Mouse (Mus musculus) olfactory bulb, adult 2 months (tissue): ENCODE data around the gene Pik3r5. TPM values are rescaled to one million over a fixed set of nuclear protein-coding genes. Genes with fewer than 3 reads are reported as not detected.
A peak's percentile ranks its signal among the peaks of the same experiment; 100 is the strongest.

Source experiments
- H3K27ac ChIP-seq: fragments of 200-500 bp; 2 replicates; pipeline ENCODE4 v1.5.1; 2012; ENCODE audit warnings: low read depth, low read length; ENCODE audit not compliant: insufficient read depth
- H3K4me1 ChIP-seq: fragments of 200-500 bp; 2 replicates; pipeline ENCODE4 v1.6.1; 2012; ENCODE audit warnings: low read length; ENCODE audit not compliant: control insufficient read depth, insufficient read depth
- H3K4me3 ChIP-seq: fragments of 200-500 bp; 2 replicates; pipeline ENCODE4 v1.5.1; 2012; ENCODE audit warnings: mild to moderate bottlenecking, low read depth, low read length, moderate library complexity; ENCODE audit not compliant: insufficient read depth
- CTCF ChIP-seq: fragments of 200-500 bp; IDR thresholded peaks from 2 replicates; pipeline ENCODE4 v1.5.1; 2012; ENCODE audit warnings: low read depth, mild to moderate bottlenecking, low read length, moderate library complexity; ENCODE audit not compliant: insufficient read depth
- POLR2A ChIP-seq: fragments of 200-500 bp; IDR thresholded peaks from 2 replicates; pipeline ENCODE4 v1.6.1; 2012; ENCODE audit warnings: mild to moderate bottlenecking, low read depth, low read length, moderate library complexity; ENCODE audit not compliant: insufficient read depth
- WGBS: fragments of 180-500 bp; shearing (Covaris S2); methylation state at CpG from one replicate; pipeline ENCODE4 v1.1.7; 2018; 5-methylcytosine and 5-hydroxymethylcytosine counted together
- polyA plus RNA-seq: library from polyadenylated mRNA; stranded (reverse); fragments of >200 nt; gene quantifications from 2 replicates; pipeline ENCODE4 v1.2.4, GENCODE M21; 2012; ENCODE audit warnings: low replicate concordance; ENCODE audit not compliant: missing spikeins, insufficient read depth, insufficient read length

The Pik3r5 gene
- polyA plus RNA-seq, 1 experiment = not detected

GRCm38 (mm10) chr11:68387971-68388654, 43.8 kb upstream of the Pik3r5 start:
- WGBS = 89% methylated on average over 11 of the region's 11 CpGs
- no peak overlapping the region for H3K4me3 ChIP-seq
- H3K27ac ChIP-seq = no peak overlapping the region
- TF ChIP-seq POLR2A = no peak
- TF ChIP-seq CTCF = no peak
- peaks cover 23% of the 10 kb centered on the region for H3K4me1 ChIP-seq

- no peak overlapping the region for H3K4me3 ChIP-seq
- peaks cover 23% of the 10 kb centered on the region for H3K4me1 ChIP-seq
- no peak overlapping the region for H3K27ac ChIP-seq
- TF ChIP-seq CTCF (no peak), POLR2A (no peak)
- 91% methylated on average over 1 of the region's 1 CpGs for WGBS
Measured at GRCm38 (mm10) chr11:68388655-68389015, 43.3 kb upstream of the Pik3r5 start.

DNA sequence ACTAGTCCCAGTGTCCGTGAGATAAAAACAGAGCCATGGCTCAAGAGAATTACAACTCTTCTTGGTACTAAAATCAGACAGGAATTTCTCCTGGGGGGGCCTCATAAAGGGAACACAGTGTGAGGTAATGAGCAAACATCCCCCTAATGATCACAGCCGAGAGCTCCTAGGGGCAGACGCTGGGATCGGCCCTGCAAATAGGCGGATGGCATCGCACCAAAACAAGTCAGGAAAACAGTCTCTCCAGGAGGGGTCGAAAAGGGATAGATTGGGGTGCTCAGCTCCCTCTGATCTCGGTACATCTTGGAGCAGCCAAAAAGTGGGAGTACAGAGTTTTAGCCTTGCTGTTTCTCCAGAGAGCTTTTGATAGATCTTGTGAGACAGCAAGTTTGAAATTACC, 42.3 kb upstream of the Pik3r5 start:
- H3K27ac ChIP-seq = no peak overlapping the region
- 19% methylated on average over 8 of the region's 8 CpGs for WGBS
- TF ChIP-seq CTCF (no peak), POLR2A (no peak)
- H3K4me1 ChIP-seq = peaks cover 20% of the 10 kb centered on the region
- H3K4me3 ChIP-seq = no peak overlapping the region

DNA sequence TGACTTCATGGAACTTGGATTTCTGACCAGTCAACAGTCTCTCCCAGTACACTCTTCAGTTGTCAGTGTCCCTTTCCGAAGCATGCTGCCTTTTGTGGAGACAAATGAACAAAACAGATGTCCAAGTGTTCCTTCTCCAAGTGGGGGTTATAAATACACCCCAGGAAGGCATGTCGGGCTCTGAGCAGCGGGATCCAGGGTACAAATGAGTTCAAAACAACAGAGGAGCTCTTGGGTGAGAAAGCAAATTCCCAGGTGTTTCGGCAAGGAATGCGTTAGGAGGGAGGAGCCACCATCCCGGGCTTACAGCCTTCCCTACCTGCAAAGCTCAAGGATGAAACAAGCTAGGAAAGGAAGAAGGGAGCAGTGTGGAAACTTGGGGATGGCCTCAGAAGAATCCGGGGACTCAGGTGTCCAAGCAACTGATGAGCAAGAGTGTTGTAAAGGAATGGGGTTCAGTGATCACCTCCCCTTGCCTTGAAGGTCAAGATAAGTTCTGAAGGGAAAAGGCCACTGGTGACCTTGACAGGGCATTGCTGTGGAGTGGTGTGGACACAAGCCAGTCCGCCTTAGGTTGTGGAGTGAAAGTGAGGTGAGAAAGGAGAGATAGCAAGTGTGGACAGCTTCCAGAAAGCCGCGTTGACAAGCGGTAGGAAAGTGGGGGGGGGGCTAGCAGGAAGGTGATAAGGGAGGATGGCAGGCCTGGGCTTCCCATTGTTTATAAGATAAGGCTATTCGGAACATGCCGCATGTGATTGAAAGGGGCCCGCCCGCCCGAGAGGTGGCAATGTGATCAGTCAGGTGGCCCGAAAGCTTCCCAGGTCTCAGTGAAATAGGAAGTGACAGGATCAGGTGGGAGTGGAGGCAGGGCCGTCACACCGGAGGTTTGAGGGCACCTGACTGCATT, 41.3 kb upstream of the Pik3r5 start:
- Histone ChIP-seq H3K27ac (no peak overlapping the region), H3K4me1 (peaks cover 10% of the 10 kb centered on the region), H3K4me3 (no peak overlapping the region)
- WGBS = 58% methylated on average over 19 of the region's 19 CpGs
- TF ChIP-seq CTCF = no peak
- TF ChIP-seq POLR2A = no peak

GRCm38 (mm10) chr11:68393897-68394490, 37.9 kb upstream of the Pik3r5 start:
- no peak overlapping the region for H3K27ac ChIP-seq
- peaks cover 2% of the 10 kb centered on the region; the same call in 1 of the 2 replicates for H3K4me1 ChIP-seq
- TF ChIP-seq POLR2A (no peak), CTCF (no peak)
- H3K4me3 ChIP-seq = no peak overlapping the region
- 70% methylated on average over 2 of the region's 2 CpGs for WGBS

DNA sequence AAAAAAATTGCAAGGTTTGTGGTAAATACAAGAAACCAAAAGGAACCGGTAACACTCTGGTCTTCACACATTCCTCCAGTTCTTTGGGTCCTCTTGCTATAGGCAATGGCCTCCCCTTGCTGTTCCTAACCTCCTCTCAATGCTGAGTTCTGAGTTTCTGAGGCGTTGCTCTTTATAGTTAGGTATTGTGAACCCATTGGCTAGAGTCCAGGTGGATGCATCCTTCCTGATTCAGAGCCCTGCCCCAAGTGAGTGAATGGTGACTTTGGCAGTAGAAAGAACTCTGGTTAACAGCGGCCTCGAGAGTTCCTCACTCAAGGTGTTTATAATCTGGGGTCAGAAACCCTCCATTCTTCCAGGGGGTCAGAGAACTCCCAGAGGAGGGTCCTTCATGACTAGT, 37.2 kb upstream of the Pik3r5 start:
- Histone ChIP-seq H3K27ac (no peak overlapping the region), H3K4me1 (peaks cover 4% of the 10 kb centered on the region), H3K4me3 (no peak overlapping the region)
- WGBS = 89% methylated on average over 4 of the region's 4 CpGs
- TF ChIP-seq CTCF (no peak), POLR2A (no peak)

- TF ChIP-seq POLR2A = no peak
- no peak for TF ChIP-seq CTCF
Measured at GRCm38 (mm10) chr11:68395546-68395945, 36.4 kb upstream of the Pik3r5 start.

DNA sequence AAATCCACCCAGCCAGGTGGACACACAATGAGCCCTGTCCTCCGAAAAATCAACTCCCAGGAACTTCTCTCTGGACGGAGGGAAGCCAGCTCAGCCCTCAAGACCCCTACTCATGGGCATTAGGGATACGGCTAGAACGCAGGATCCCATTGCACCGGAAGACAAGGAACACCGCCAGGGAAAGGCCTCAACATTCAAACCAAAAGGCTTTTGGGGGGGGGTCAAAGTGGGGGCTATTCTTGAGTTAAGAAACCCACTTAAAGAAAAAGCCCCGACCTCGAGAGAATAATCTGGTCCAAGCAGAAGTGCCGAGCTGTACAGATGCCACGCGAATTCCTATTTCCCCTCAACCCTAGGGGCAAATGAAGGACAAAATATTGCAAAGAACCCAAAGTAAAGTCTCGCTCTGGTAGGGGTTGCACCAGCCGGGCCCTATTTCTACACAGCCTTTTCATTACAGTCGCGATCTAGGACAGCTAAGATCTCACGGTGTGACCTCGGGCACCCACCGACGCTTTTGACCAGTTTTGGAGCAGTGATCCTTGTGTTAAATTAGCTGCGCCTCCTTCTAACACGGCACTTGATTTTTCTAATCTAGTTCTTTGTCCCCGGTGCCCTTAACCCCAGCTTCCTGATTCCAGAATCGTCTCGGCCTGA, 32.9 kb upstream of the Pik3r5 start:
- Histone ChIP-seq H3K4me3 (peak overlapping the region; percentile 31), H3K27ac (no peak overlapping the region), H3K4me1 (peaks cover 6% of the 10 kb centered on the region; the same call in 1 of the 2 replicates)
- no peak for TF ChIP-seq POLR2A
- no peak for TF ChIP-seq CTCF
- 40% methylated on average over 24 of the region's 24 CpGs for WGBS

More at GRCm38 (mm10) chr11:68395546-68395945, 36.4 kb upstream of the Pik3r5 start:
- H3K27ac ChIP-seq = no peak overlapping the region
- 94% methylated on average over 5 of the region's 5 CpGs for WGBS
- peaks cover 6% of the 10 kb centered on the region; the same call in 1 of the 2 replicates for H3K4me1 ChIP-seq
- no peak overlapping the region for H3K4me3 ChIP-seq
